ENCODE assay signal across 8 mouse cellular contexts in genomic region chr7:73606677-73607449, GRCm38 (mm10).
A peak's percentile ranks its signal among the peaks of the same experiment; 100 is the strongest.
DNase-seq lines count a peak whose midpoint lies in the region; ATAC-seq lines count a peak whose summit lies in the region.

No protein-coding gene starts in this region.

- peak; percentile 90 for ATAC-seq in embryonic facial prominence, embryonic 11.5 days (replicated peaks; ENCODE audit: insufficient number of reproducible peaks, low FRiP score, low TSS enrichment, low read depth)
- ATAC-seq in limb, embryonic 13.5 days (ENCODE audit: low FRiP score, low read depth), result peak; percentile 92
- peak; percentile 95 for ATAC-seq in midbrain, embryonic 15.5 days (replicated peaks)

- H3K9ac ChIP-seq in embryonic facial prominence, embryonic 11.5 days (replicated peaks; ENCODE audit: low read length), result peak overlapping the region; percentile 41
- peak overlapping the region; percentile 64 for H3K9ac ChIP-seq in limb, embryonic 13.5 days
- peak overlapping the region; percentile 29 for H3K9ac ChIP-seq in midbrain, embryonic 15.5 days

- H3K9me3 ChIP-seq in embryonic facial prominence, embryonic 11.5 days (replicated peaks; ENCODE audit: control insufficient read depth, low read length), result no peaks in the 10 kb centered on the region
- H3K9me3 ChIP-seq in limb, embryonic 13.5 days, result no peaks in the 10 kb centered on the region
- no peaks in the 10 kb centered on the region for H3K9me3 ChIP-seq in midbrain, embryonic 15.5 days

- no peaks in the 10 kb centered on the region for H3K36me3 ChIP-seq in embryonic facial prominence, embryonic 11.5 days (replicated peaks; ENCODE audit: control insufficient read depth, insufficient read depth, low read depth, low read length)
- H3K36me3 ChIP-seq in limb, embryonic 13.5 days, result no peaks in the 10 kb centered on the region
- H3K36me3 ChIP-seq in midbrain, embryonic 15.5 days (replicated peaks), result no peaks in the 10 kb centered on the region

- no peaks in the 10 kb centered on the region for H3K27me3 ChIP-seq in embryonic facial prominence, embryonic 11.5 days (ENCODE audit: control insufficient read depth, insufficient read depth, low read length)
- H3K27me3 ChIP-seq in limb, embryonic 13.5 days, result no peaks in the 10 kb centered on the region
- no peaks in the 10 kb centered on the region for H3K27me3 ChIP-seq in midbrain, embryonic 15.5 days (replicated peaks)

- peak overlapping the region; percentile 82 for H3K27ac ChIP-seq in embryonic facial prominence, embryonic 11.5 days (replicated peaks; ENCODE audit: low read depth, low read length)
- H3K27ac ChIP-seq in limb, embryonic 13.5 days, result peak overlapping the region; percentile 88
- H3K27ac ChIP-seq in midbrain, embryonic 15.5 days, result peak overlapping the region; percentile 91

- peak overlapping the region; percentile 45 for H3K4me2 ChIP-seq in embryonic facial prominence, embryonic 11.5 days (ENCODE audit: low read depth, low read length)
- H3K4me2 ChIP-seq in limb, embryonic 13.5 days (replicated peaks), result peak overlapping the region; percentile 64
- peak overlapping the region; percentile 55 for H3K4me2 ChIP-seq in midbrain, embryonic 15.5 days

- H3K4me1 ChIP-seq in embryonic facial prominence, embryonic 11.5 days (ENCODE audit: control insufficient read depth, insufficient read depth, low read length), result no peaks in the 10 kb centered on the region; the same call in 1 of the 2 replicates
- peaks cover 16% of the 10 kb centered on the region for H3K4me1 ChIP-seq in limb, embryonic 13.5 days
- peaks cover 19% of the 10 kb centered on the region for H3K4me1 ChIP-seq in midbrain, embryonic 15.5 days

- H3K4me3 ChIP-seq in embryonic facial prominence, embryonic 11.5 days (ENCODE audit: low read depth, low read length), result peak overlapping the region; percentile 22
- H3K4me3 ChIP-seq in limb, embryonic 13.5 days, result peak overlapping the region; percentile 39
- H3K4me3 ChIP-seq in midbrain, embryonic 15.5 days, result peak overlapping the region; percentile 35

- peak; percentile 90 for DNase-seq in 3T3-L1 (ENCODE audit: low read depth, low spot score)
- peak; percentile 94 for DNase-seq in adrenal gland, postnatal 25 days
- peak; percentile 97 for DNase-seq in embryonic facial prominence, embryonic 11.5 days (ENCODE audit: low spot score)
- peak; percentile 99 for DNase-seq in heart, adult 11 months
- DNase-seq in kidney, adult 18-20 months, result peak; percentile 94
- DNase-seq in spleen, adult 18-20 months, result peak; percentile 91 to 93

- 3% methylated on average over 30 of the region's 30 CpGs for WGBS in embryonic facial prominence, embryonic 11.5 days
- WGBS in limb, embryonic 13.5 days, result 2% methylated on average over 30 of the region's 30 CpGs
- WGBS in midbrain, embryonic 15.5 days, result 2% methylated on average over 30 of the region's 30 CpGs

Comparison
In these comparisons a context has a peak if more than half of its experiments do, and no peak if none do; other contexts are left out.
1. Peak in every context shown above with its lines: DNase-seq, ATAC-seq, H3K4me3 ChIP-seq and H3K27ac ChIP-seq.